Mouse (Mus musculus) embryonic facial prominence, embryonic 11.5 days (tissue): ENCODE data around the gene Slc27a3. TPM values are rescaled to one million over a fixed set of nuclear protein-coding genes. Genes with fewer than 3 reads are reported as not detected.
"Not testable (repeated sequence)": the region's sequence is repeated elsewhere in the genome, so short reads cannot be mapped to it uniquely, and the experiment has no call there.

Experiments
- ATAC-seq: fragments of 200-750 bp; cut with Nextera tagmentation; replicated peaks from 2 replicates; pipeline ENCODE4 v1.8.0; 2017; ENCODE audit warnings: low read depth; ENCODE audit not compliant: insufficient number of reproducible peaks, low FRiP score, low TSS enrichment
- DNase-seq: peaks from one replicate; pipeline ENCODE4 v3.0.0-alpha.2; 2015; ENCODE audit warnings: low spot score
- H3K27ac ChIP-seq: fragments of 300-500 bp; sonication (generic); replicated peaks from 2 replicates; pipeline ENCODE4 v1.5.1; 2014; ENCODE audit warnings: mild to moderate bottlenecking, low read depth, low read length, control low read depth
- H3K27me3 ChIP-seq: fragments of 300-500 bp; sonication (generic); 2 replicates; pipeline ENCODE4 v1.6.1; 2014; ENCODE audit warnings: mild to moderate bottlenecking, low read length, moderate library complexity, mixed read lengths; ENCODE audit not compliant: control insufficient read depth, insufficient read depth
- H3K36me3 ChIP-seq: fragments of 300-500 bp; sonication (generic); replicated peaks from 2 replicates; pipeline ENCODE4 v1.6.1; 2014; ENCODE audit warnings: low read depth, mild to moderate bottlenecking, low read length, moderate library complexity, mixed read lengths; ENCODE audit not compliant: control insufficient read depth, insufficient read depth
- H3K4me1 ChIP-seq: fragments of 300-500 bp; sonication (generic); 2 replicates; pipeline ENCODE4 v1.6.1; 2014; ENCODE audit warnings: low read length, mixed read lengths; ENCODE audit not compliant: control insufficient read depth, insufficient read depth
- H3K4me2 ChIP-seq: fragments of 300-500 bp; sonication (generic); 2 replicates; pipeline ENCODE4 v1.6.1; 2014; ENCODE audit warnings: low read depth, mild to moderate bottlenecking, control low read depth, low read length, moderate library complexity
- H3K4me3 ChIP-seq: fragments of 300-500 bp; sonication (generic); 2 replicates; pipeline ENCODE4 v1.5.1; 2014; ENCODE audit warnings: low read depth, low read length, control low read depth
- H3K9ac ChIP-seq: fragments of 300-500 bp; sonication (generic); replicated peaks from 2 replicates; pipeline ENCODE4 v1.6.1; 2014; ENCODE audit warnings: mild to moderate bottlenecking, control low read depth, low read length
- H3K9me3 ChIP-seq: fragments of 300-500 bp; sonication (generic); replicated peaks from 2 replicates; pipeline ENCODE4 v1.6.1; 2016; ENCODE audit warnings: mild to moderate bottlenecking, low read length, inconsistent platforms, mixed read lengths; ENCODE audit not compliant: control insufficient read depth
- WGBS: fragments of 180-500 bp; shearing (Covaris S2); extraction: QIAGEN DNeasy Blood & Tissue Kit; methylation state at CpG from one replicate; pipeline ENCODE4 v1.1.7; 2014; 5-methylcytosine and 5-hydroxymethylcytosine counted together
- polyA plus RNA-seq: library from polyadenylated mRNA; unstranded; fragments of >200 nt; fragmentation: Nextera tagmentation; extraction: Ambion mirVana; gene quantifications from 2 replicates; pipeline ENCODE4 v1.2.1, GENCODE M21; 2014

The Slc27a3 gene
- polyA plus RNA-seq, 1 experiment from 2014 or later = 15.3 TPM

DNA sequence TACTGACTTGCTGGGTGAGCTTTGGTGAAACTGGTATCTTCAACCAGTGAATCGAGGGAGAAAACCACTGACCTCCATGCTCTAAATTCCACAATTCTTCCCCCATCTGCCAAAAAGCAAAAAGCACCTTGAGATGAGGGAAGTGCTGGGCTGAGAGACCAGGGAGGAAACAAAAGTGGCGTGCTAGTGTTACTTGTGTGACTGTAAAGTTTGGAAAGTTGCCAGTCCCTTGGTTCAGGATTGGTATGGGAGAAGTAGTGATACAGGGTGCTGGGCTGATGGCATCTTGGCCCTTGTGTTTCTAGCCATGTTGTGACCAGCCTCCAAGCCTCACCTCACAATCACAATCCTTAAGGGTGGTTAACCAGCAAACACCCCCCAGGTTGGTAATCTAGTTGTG lies 27.4 kb downstream of the Slc27a3 start:
- Histone ChIP-seq H3K27ac (no peak overlapping the region), H3K36me3 (peaks cover 5% of the 10 kb centered on the region; the same call in 1 of the 2 replicates), H3K4me1 (no peaks in the 10 kb centered on the region), H3K4me2 (no peak overlapping the region), H3K4me3 (no peak overlapping the region), H3K9ac (no peak overlapping the region), H3K27me3 (no peaks in the 10 kb centered on the region), H3K9me3 (no peaks in the 10 kb centered on the region)
- ATAC-seq (no peak), DNase-seq (no peak)
- 92% methylated on average over 2 of the region's 2 CpGs for WGBS

DNA sequence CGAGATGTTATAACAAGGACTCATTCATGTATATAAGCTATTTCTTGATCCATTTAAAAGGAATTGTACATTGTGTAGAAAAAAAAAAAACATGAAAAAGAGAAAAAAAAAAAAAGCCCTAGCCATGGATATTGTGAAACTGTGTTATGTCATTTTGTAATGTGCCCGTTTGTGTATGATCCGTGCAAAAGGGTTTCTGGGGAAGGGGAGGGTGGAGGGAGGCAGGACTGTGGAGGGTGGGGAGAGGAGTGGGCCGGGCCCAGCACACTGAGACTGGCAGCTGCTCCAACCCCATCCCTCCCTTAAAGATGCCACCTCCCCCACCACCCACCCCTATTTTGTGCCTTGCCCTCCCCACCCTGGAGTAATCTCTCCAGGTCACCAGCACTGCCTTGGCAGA lies 28.3 kb downstream of the Slc27a3 start:
- 89% methylated on average over 4 of the region's 4 CpGs for WGBS
- peaks cover 7% of the 10 kb centered on the region; the same call in 1 of the 2 replicates for H3K36me3 ChIP-seq

DNA sequence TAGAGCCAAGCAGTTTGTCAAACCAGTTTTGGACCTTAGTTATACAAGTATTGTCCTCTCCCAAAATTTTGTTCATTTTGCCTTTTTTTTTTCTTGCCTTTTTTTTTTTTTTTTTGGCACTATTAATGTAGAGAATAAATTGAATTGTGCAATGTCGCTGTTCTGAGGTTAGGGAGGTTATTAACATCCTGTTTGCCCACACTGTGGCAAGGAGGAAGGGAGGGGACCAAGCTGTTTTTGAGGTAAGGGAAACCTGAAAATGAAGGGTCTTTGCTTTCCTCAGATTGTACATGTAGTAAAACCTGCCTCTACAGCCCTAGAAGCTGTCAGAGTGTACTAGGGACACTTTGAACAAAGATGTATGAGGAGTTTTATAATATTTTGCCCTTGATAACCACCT lies 30.5 kb downstream of the Slc27a3 start:
- H3K9ac ChIP-seq = no peak overlapping the region
- no peak for DNase-seq
- H3K4me3 ChIP-seq = no peak overlapping the region
- no peak for ATAC-seq
- no peaks in the 10 kb centered on the region for H3K9me3 ChIP-seq
- H3K27me3 ChIP-seq = no peaks in the 10 kb centered on the region
- no peaks in the 10 kb centered on the region for H3K4me1 ChIP-seq
- 91% methylated on average over 1 of the region's 1 CpGs for WGBS
- H3K36me3 ChIP-seq = peaks cover 12% of the 10 kb centered on the region
- no peak overlapping the region for H3K27ac ChIP-seq
- H3K4me2 ChIP-seq = no peak overlapping the region

More for the DNA sequence above, 28.3 kb downstream of the Slc27a3 start:
- Histone ChIP-seq H3K4me1 (no peaks in the 10 kb centered on the region), H3K9me3 (no peaks in the 10 kb centered on the region), H3K27me3 (no peaks in the 10 kb centered on the region), H3K9ac (no peak overlapping the region), H3K27ac (no peak overlapping the region), H3K4me2 (no peak overlapping the region), H3K4me3 (no peak overlapping the region)
- DNase-seq = no peak
- ATAC-seq = no peak

DNA sequence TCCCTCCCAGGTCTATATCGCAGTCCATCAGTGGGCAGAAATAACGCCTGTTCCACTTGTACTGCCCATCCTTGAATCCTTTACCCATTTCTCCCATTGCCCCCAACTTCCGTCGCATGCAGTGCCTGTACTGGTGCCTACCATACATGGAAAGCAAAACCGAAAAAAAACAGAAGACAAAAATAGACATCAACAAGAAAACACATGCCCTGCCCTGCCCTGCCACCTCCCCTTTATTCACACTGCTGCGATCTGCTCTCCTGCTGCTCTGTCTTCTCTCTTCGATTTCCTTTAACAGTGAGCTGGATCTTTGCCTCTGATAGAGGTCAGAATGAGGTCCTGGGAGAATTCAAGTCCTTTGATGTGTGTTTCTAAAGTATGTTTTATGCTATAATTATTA lies 31.8 kb downstream of the Slc27a3 start:
- H3K4me1 ChIP-seq = no peaks in the 10 kb centered on the region
- WGBS = 92% methylated on average over 7 of the region's 7 CpGs
- no peak overlapping the region for H3K9ac ChIP-seq
- H3K27me3 ChIP-seq = no peaks in the 10 kb centered on the region
- no peak overlapping the region for H3K27ac ChIP-seq
- H3K4me2 ChIP-seq = no peak overlapping the region
- DNase-seq (no peak), ATAC-seq (no peak)
- H3K4me3 ChIP-seq = no peak overlapping the region
- peaks cover 12% of the 10 kb centered on the region for H3K36me3 ChIP-seq
- no peaks in the 10 kb centered on the region for H3K9me3 ChIP-seq

DNA sequence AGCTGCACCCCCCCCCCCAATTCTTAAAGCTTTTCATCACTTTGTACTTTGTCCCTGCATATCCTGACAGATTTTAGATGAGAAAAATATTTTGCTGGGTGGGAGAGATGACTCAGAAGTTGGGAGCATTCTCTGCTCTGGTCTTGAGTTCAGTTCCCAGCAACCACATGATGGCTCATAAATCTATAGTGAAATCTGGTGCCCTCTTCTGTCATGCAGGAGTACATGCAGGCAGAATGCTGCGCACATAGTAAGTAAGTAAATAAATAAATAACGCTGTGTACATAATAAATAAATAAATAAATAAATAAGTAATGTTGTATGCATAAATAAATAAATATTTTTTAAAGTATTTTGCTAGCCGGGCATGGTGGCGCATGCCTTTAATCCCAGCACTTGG lies 41.9 kb downstream of the Slc27a3 start:
- H3K4me2 ChIP-seq = no peak overlapping the region
- H3K9ac ChIP-seq = no peak overlapping the region
- DNase-seq (peak; percentile 11), ATAC-seq (no peak)
- no peaks in the 10 kb centered on the region for H3K27me3 ChIP-seq
- 95% methylated on average over 4 of the region's 4 CpGs for WGBS
- no peaks in the 10 kb centered on the region for H3K4me1 ChIP-seq
- H3K27ac ChIP-seq = no peak overlapping the region
- H3K4me3 ChIP-seq = no peak overlapping the region
- peaks cover 6% of the 10 kb centered on the region for H3K36me3 ChIP-seq
- no peaks in the 10 kb centered on the region for H3K9me3 ChIP-seq

DNA sequence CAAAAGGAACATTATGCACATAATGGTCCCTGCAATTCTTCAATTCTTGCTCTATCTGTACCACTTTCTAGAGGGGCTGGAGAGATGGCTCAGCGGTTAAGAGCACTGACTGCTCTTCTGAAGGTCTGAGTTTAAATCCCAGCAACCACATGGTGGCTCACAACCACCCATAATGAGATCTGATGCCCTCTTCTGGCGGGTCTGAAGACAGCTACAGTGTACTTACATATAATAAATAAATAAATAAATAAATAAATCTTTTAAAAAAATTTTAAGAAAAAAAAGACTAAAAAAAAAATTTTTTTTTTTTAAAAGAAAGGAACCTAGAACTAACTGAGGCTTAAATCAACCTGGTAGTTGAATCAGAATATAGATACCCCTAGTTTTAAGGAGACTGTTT lies 46.9 kb downstream of the Slc27a3 start:
- H3K36me3 ChIP-seq, H3K27ac ChIP-seq, H3K4me3 ChIP-seq, H3K4me1 ChIP-seq, H3K4me2 ChIP-seq, H3K9me3 ChIP-seq, DNase-seq, ATAC-seq, H3K9ac ChIP-seq, H3K27me3 ChIP-seq: not testable (repeated sequence)
- 67% methylated on average over 2 of the region's 2 CpGs for WGBS

DNA sequence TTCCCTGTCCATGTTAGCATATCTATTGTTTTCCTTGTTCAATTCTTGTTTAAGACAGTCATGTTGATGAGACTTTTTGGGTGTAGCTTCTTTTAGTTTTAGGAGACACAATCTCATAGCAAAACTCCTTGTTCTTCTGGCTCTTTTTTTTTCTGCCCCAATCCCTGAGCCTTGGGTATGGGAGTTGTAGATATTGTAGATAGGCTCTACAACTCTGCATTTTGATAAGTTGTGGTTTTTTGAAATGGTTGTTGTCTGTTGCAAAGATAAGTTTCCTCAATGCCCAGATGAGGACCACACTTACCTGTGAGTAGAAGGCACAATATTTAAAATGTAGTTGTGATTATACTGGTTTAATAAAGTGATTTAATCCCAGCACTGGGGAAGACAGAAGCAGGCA lies 49.6 kb downstream of the Slc27a3 start:
- ATAC-seq = no peak
- H3K36me3 ChIP-seq = peaks cover 5% of the 10 kb centered on the region; the same call in 1 of the 2 replicates
- no peaks in the 10 kb centered on the region for H3K9me3 ChIP-seq
- no peaks in the 10 kb centered on the region for H3K27me3 ChIP-seq
- H3K4me3 ChIP-seq = no peak overlapping the region
- H3K27ac ChIP-seq = no peak overlapping the region
- no peaks in the 10 kb centered on the region for H3K4me1 ChIP-seq
- no peak overlapping the region for H3K9ac ChIP-seq
- no peak for DNase-seq
- no peak overlapping the region for H3K4me2 ChIP-seq

DNA sequence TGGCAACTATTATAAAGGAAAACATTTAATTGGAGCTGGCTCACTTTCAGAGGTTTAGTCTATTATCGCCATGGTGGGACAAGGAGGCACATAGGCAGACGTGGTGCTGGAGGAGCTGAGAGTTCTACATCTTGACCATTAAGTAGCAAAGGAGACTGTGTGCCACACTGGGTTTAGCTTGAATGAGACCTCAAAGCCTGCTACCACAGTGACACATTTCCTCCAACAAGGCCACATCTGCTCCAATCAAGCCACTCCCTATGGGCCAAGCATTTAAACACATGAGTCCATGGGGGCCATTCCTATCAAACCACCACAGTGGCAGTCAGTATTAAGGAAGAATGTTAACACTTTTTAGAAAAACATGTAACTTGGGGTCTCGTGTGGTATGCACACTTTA lies 51.5 kb downstream of the Slc27a3 start:
- DNase-seq (no peak), ATAC-seq (no peak)
- H3K27ac ChIP-seq = no peak overlapping the region
- 87% methylated on average over 3 of the region's 3 CpGs for WGBS
- no peaks in the 10 kb centered on the region for H3K27me3 ChIP-seq
- no peaks in the 10 kb centered on the region for H3K9me3 ChIP-seq
- no peak overlapping the region for H3K9ac ChIP-seq
- no peak overlapping the region for H3K4me3 ChIP-seq
- H3K4me1 ChIP-seq = no peaks in the 10 kb centered on the region
- no peak overlapping the region for H3K4me2 ChIP-seq
- peaks cover 5% of the 10 kb centered on the region; the same call in 1 of the 2 replicates for H3K36me3 ChIP-seq
